Mouse (Mus musculus): ENCODE data around the gene Plppr4. TPM values are rescaled to one million over a fixed set of nuclear protein-coding genes. Genes with fewer than 3 reads are reported as not detected.

The Plppr4 gene
- polyA plus RNA-seq, 1 experiment from 2014 or later: 0.05 TPM

DNA sequence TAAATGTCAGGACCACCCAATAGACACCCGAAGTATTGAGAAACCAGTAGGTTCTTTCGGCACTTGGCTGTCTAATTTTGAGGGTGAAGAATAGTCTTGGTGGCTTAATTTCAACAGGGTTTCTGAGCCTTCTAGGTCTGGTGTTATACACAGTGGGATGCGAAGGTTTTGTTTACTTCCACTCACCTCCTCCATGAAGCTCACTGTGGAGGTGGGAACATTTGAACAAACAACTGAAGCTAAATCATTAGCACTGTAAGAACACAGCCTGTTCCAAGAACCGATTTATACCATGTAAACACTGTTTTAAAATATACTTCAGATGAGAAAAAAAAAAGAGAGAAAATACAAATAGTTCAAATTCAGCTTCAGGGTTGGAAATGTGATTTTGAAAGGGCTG lies 47.3 kb downstream of the Plppr4 start:
- no peak overlapping the region for H3K27ac ChIP-seq
- no peaks in the 10 kb centered on the region for H3K36me3 ChIP-seq (replicated peaks)
- DNase-seq (ENCODE audit: extremely low spot score, low spot score): no peak
- H3K4me3 ChIP-seq: no peak overlapping the region
- no peaks in the 10 kb centered on the region for H3K27me3 ChIP-seq (ENCODE audit: poor library complexity, severe bottlenecking)
- H3K9me3 ChIP-seq: no peaks in the 10 kb centered on the region
- WGBS: 94% methylated on average over 4 of the region's 4 CpGs
- no peaks in the 10 kb centered on the region for H3K4me1 ChIP-seq

- Histone ChIP-seq H3K36me3 (replicated peaks) (no peaks in the 10 kb centered on the region), H3K4me1 (no peaks in the 10 kb centered on the region), H3K27ac (no peak overlapping the region), H3K4me3 (no peak overlapping the region), H3K27me3 (ENCODE audit: poor library complexity, severe bottlenecking) (no peaks in the 10 kb centered on the region), H3K9me3 (no peaks in the 10 kb centered on the region)
- 93% methylated on average over 7 of the region's 7 CpGs for WGBS
- DNase-seq (ENCODE audit: extremely low spot score, low spot score): no peak
Observed at GRCm38 (mm10) chr3:117312097-117312496, 48.6 kb downstream of the Plppr4 start.

DNA sequence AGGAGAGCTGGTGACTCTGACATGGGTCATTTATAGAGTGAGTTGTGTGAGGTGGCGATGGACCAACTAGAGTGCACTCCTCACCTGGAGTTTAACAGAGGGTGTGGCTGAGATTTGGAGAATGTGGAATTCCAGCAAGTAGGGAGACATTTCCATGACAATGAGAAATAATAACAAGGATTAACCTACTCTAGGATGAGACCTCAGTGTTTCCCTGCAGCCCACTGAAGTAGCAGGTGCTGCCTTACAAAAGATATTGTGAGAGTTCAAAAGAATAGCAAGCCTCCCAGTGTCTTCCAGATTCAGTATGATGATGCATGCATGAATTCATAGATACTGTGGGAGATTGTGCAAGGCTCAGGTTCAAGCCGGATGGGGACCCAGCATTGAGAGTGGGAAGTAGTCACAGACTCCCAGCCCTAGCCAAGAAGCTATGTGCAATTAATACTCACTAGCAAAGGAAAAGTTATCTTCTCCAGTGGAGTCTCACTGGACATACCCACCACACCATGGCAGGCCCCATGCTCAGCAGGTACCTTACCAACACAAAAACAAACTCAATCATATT lies 49.8 kb downstream of the Plppr4 start:
- Histone ChIP-seq H3K27ac (no peak overlapping the region), H3K4me1 (no peaks in the 10 kb centered on the region), H3K27me3 (ENCODE audit: poor library complexity, severe bottlenecking) (no peaks in the 10 kb centered on the region), H3K36me3 (replicated peaks) (no peaks in the 10 kb centered on the region), H3K4me3 (no peak overlapping the region), H3K9me3 (no peaks in the 10 kb centered on the region)
- WGBS: 84% methylated on average over 2 of the region's 2 CpGs
- DNase-seq (ENCODE audit: extremely low spot score, low spot score): no peak

- no peaks in the 10 kb centered on the region for H3K9me3 ChIP-seq
- no peak for DNase-seq (ENCODE audit: extremely low spot score, low spot score)
- H3K27me3 ChIP-seq (ENCODE audit: poor library complexity, severe bottlenecking): no peaks in the 10 kb centered on the region
- no peaks in the 10 kb centered on the region for H3K36me3 ChIP-seq (replicated peaks)
- WGBS: 93% methylated on average over 3 of the region's 3 CpGs
- no peak overlapping the region for H3K27ac ChIP-seq
- H3K4me1 ChIP-seq: no peaks in the 10 kb centered on the region
- no peak overlapping the region for H3K4me3 ChIP-seq
Observed at GRCm38 (mm10) chr3:117309580-117309910, 51.1 kb downstream of the Plppr4 start.

GRCm38 (mm10) chr3:117308895-117309579 lies 51.6 kb downstream of the Plppr4 start:
- H3K36me3 ChIP-seq (replicated peaks): no peaks in the 10 kb centered on the region
- 91% methylated on average over 3 of the region's 3 CpGs for WGBS
- H3K27ac ChIP-seq: no peak overlapping the region
- H3K9me3 ChIP-seq: no peaks in the 10 kb centered on the region
- H3K27me3 ChIP-seq (ENCODE audit: poor library complexity, severe bottlenecking): no peaks in the 10 kb centered on the region
- no peak for DNase-seq (ENCODE audit: extremely low spot score, low spot score)
- no peak overlapping the region for H3K4me3 ChIP-seq
- no peaks in the 10 kb centered on the region for H3K4me1 ChIP-seq

DNA sequence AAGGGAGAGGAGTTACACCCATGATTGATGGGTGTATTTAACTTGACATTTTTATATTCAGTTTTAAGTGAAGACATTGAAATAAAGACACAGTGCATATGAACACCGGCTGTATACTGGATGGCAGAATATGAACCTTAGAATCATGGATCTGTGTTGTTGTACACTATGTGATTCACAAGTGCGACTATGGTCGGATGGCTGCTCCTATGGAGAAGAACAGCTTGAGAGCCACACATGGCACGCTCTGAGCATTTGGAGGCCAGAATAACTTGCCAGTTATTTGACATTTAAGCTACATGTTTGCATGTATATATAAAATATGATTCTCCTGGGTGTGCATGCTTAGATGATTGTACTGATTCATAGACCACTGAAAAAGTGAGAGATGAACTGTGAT lies 53.1 kb downstream of the Plppr4 start:
- no peak overlapping the region for H3K4me3 ChIP-seq
- H3K9me3 ChIP-seq: no peaks in the 10 kb centered on the region
- H3K27me3 ChIP-seq (ENCODE audit: poor library complexity, severe bottlenecking): no peaks in the 10 kb centered on the region
- DNase-seq (ENCODE audit: extremely low spot score, low spot score): no peak
- H3K27ac ChIP-seq: no peak overlapping the region
- no peaks in the 10 kb centered on the region for H3K4me1 ChIP-seq
- 93% methylated on average over 4 of the region's 4 CpGs for WGBS
- H3K36me3 ChIP-seq (replicated peaks): no peaks in the 10 kb centered on the region

- 91% methylated on average over 2 of the region's 2 CpGs for WGBS
- H3K36me3 ChIP-seq (replicated peaks): no peaks in the 10 kb centered on the region
- H3K27me3 ChIP-seq (ENCODE audit: poor library complexity, severe bottlenecking): no peaks in the 10 kb centered on the region
- no peaks in the 10 kb centered on the region for H3K9me3 ChIP-seq
- no peak for DNase-seq (ENCODE audit: extremely low spot score, low spot score)
- H3K27ac ChIP-seq: no peak overlapping the region
- no peaks in the 10 kb centered on the region for H3K4me1 ChIP-seq
- H3K4me3 ChIP-seq: no peak overlapping the region
Observed at GRCm38 (mm10) chr3:117304037-117304436, 56.6 kb downstream of the Plppr4 start.

DNA sequence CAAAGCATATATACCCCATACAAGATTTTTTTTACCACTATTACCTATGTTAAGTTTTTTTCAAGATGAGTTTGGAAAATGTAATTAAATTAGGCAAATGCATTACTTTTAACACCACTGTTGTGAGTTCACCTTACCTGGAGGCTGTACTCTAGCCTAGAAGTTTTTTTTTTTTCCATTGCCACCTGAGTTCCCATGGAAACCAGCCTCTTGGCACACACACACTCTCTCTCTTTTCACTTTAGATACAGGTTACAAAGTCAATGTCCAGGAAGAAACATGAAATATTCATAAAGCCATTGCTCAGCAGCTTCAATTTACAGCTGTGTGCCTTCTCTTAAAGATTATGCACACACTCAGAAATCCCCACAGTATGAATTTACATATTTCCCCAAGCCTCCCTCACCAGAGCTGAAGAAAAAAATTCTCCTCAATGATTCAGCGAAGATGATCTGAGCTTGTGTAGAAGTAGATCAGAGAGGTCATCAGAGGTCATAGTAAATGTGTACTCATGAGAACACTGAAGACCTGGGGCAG lies 59.9 kb downstream of the Plppr4 start:
- H3K4me1 ChIP-seq: no peaks in the 10 kb centered on the region
- no peak overlapping the region for H3K4me3 ChIP-seq
- no peaks in the 10 kb centered on the region for H3K9me3 ChIP-seq
- no peaks in the 10 kb centered on the region for H3K27me3 ChIP-seq (ENCODE audit: poor library complexity, severe bottlenecking)
- DNase-seq (ENCODE audit: extremely low spot score, low spot score): no peak
- H3K27ac ChIP-seq: no peak overlapping the region
- 83% methylated on average over 1 of the region's 1 CpGs for WGBS
- H3K36me3 ChIP-seq (replicated peaks): no peaks in the 10 kb centered on the region

- no peaks in the 10 kb centered on the region for H3K4me1 ChIP-seq
- no peak for DNase-seq (ENCODE audit: extremely low spot score, low spot score)
- 100% methylated on average over 1 of the region's 1 CpGs for WGBS
Observed at GRCm38 (mm10) chr3:117297735-117298134, 62.9 kb downstream of the Plppr4 start.

GRCm38 (mm10) chr3:117294308-117294925 lies 66.3 kb downstream of the Plppr4 start:
- Histone ChIP-seq H3K9me3 (no peaks in the 10 kb centered on the region), H3K27me3 (ENCODE audit: poor library complexity, severe bottlenecking) (no peaks in the 10 kb centered on the region), H3K36me3 (replicated peaks) (no peaks in the 10 kb centered on the region), H3K4me1 (no peaks in the 10 kb centered on the region), H3K27ac (no peak overlapping the region), H3K4me3 (no peak overlapping the region)
- no peak for DNase-seq (ENCODE audit: extremely low spot score, low spot score)
- WGBS: 91% methylated on average over 2 of the region's 2 CpGs

More at GRCm38 (mm10) chr3:117297735-117298134, 62.9 kb downstream of the Plppr4 start:
- H3K36me3 ChIP-seq (replicated peaks): no peaks in the 10 kb centered on the region
- no peak overlapping the region for H3K27ac ChIP-seq
- no peaks in the 10 kb centered on the region for H3K9me3 ChIP-seq
- H3K27me3 ChIP-seq (ENCODE audit: poor library complexity, severe bottlenecking): no peaks in the 10 kb centered on the region
- H3K4me3 ChIP-seq: no peak overlapping the region

Small RNAs within 50 kb of the gene (microRNA-seq; reads per million reads assigned to microRNA genes)
- gene Gm22408: not detected

Other genes starting within 250 kb of the Plppr4 start
- gene Plppr5, start 214.0 kb upstream of the Plppr4 start, polyA plus RNA-seq (2016; fragmentation: Nextera tagmentation; extraction: Ambion mirVana): 0.12 and 0.28 TPM in 2 replicates

Measured in forebrain, embryonic 10.5 days (tissue).